Mouse (Mus musculus) kidney, postnatal 10 days (tissue): ENCODE measurements at regions not wholly inside any gene's neighbourhood (a gene's known extent, or its start where the extent isn't known, plus 50 kb on each side); places are given as distances from the start of the nearest gene placed in this dataset.

Source experiments
- DNase-seq: peaks from one replicate; pipeline ENCODE4 v3.0.0; 2021; ENCODE audit warnings: mixed read lengths

DNA sequence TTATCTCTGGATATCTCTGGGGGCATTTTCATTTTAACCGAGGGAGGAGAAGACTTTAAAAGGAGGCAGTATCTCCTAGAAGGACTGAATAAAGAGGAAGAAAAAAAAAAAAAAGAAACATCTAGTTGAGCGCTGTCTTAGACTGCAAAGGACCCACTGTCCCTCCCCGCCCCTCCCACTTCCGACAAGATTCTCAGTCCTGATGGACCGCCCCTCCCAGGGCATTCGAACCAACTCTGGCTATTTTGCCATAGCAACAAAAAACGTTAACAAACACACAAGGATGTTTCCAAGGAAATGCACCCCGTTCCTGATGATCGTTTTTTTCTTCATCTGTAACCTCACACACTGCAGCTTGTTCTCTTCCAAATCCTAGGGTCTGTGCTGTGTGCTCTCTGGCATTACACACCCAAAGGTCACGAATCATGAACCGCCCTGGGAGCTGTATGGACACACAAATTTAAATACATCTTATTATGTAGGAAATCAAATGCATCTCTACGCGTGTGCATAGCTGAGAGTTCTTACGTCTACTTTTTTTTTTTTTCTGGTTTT, 75.8 kb downstream of the Rnd3 start:
- DNase-seq = no peak

DNA sequence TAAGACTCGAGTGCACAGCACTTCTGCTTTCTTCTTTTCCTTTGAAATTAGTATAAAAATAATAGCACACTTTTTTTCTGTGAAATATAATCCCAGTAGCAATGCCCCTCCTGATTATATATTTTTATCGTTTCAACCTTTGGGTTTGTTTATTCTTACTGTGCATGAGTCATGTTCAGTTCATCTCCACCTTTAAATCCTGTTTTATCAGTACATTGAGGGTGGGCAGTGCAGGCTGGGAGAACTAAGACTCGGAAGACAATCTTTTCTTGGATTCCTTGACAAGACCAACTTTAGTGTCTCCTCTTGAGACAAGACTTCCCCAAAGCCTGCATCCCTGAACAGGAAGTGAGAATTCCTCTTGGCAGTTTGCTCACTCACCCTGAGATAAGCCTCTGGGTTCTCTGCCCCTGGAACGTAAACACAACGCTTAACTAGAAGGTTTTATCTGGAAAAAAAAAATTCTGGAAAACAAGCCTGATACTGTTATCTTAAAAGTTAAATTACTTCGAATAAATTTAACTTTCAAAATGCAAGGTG, 76.5 kb downstream of the Rnd3 start:
- DNase-seq = no peak

DNA sequence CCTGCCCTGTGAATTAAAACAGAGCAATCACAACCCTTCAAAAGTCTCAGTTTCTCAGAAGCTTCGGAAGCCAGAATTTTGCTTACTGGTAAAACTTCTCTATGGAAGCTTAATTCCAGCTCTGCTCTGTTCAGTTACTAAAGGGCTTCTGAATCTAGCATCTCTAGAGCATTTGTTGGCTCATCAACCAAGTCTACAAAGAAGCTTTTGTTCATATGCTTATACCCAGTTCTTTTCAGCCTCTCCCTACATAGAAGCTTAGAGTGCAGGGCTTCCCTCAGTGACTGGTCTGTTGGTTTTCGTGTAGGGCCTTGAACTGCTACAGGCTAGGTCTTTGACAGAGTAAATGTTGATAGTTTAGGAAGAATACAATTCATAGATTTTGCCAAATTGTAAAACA, 78.0 kb downstream of the Rnd3 start:
- no peak for DNase-seq

DNA sequence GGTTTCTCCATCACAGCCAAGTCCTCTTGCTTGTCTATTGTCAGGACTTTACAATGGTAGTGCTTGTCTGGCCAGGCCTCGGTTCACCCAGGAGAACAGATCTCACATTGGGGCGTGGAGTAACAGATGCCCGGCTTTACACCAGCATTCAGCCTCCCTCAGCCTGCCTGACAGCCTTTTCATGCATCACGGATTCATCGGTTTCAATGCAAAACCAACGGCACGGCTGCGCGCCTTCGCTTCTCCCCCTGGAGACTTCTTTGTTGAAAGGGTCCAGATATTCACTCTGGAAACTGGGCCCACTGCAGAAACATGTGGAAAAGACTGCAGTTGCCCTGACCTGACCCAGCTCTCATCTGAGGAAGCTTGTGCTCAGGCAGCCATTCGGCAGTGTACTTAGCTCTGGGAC, 82.5 kb downstream of the Rnd3 start:
- no peak for DNase-seq

DNA sequence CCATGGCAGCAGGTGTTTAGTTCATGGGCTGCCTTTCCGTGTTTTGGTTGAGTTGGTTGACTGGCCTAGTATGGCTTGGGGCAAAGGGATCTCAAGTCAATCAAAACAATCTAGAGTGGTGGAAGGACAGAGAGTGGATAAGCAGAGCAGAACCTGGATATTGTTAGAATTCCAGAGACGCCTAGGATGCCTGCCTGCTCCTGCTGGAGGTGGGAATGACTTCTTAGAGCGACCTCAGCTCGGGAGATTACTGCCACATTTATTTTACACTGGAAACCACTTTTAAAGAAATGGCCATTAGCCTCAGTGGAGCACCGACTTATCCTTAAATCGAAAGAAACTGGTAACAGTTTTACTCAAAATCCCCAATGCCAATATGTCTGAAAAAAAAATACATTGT, 83.1 kb downstream of the Rnd3 start:
- no peak for DNase-seq

DNA sequence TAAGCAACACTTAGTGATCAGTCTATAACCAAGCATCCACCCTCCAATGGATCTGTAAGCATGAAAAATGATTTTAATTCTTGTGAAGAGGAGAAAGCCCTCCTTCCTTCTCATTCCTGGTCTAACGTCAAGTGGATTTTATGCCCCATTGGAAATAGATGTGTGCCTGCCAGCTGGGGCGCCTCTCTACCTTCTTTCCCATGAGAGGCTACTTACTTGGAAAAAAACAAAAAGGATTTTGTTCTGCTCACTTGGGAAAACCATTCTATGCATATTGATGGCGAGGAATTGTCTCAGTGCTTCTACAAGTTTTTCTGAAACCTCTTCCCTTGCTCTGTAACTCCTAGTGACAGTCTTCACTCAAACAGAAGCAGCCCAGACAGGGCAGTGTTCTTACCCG, 84.1 kb downstream of the Rnd3 start:
- no peak for DNase-seq

DNA sequence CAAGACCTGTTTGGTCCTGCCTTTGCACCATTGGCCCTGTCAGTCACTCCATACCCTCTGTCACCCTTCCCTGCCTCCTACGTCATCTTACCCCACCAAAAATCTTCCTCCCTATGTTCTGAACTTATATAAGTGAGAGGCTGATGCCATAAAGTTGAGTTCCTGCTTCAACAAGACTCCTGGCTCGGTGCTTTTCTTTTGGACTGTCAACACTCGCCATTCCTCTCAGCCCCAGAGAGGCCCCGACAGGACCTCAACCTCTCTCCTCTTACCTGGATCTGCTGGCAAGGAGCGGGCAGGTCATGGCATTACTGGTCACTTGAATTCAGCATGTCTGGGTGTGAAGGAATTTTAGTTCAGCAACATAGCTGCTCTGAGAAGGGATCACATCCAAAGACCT, 86.9 kb downstream of the Rnd3 start:
- no peak for DNase-seq

DNA sequence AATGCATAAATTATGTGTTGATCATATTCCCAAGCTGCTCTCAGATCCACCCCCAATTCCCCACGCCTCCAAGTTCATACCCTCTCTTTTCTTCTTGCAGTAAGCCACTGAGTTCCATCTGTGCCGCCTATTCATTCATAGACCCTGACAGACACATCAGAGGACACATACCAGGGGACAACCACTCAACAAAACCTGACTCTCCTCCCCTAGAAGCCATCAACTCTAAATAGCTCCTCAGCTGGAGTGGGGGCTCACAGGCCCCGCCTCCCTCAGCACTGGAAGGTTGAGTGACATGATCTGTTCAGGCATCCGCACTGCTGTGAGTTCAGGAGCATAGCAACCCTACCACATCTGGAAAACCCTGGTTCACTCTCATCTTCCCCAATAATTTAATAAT, 90.8 kb downstream of the Rnd3 start:
- DNase-seq = no peak

DNA sequence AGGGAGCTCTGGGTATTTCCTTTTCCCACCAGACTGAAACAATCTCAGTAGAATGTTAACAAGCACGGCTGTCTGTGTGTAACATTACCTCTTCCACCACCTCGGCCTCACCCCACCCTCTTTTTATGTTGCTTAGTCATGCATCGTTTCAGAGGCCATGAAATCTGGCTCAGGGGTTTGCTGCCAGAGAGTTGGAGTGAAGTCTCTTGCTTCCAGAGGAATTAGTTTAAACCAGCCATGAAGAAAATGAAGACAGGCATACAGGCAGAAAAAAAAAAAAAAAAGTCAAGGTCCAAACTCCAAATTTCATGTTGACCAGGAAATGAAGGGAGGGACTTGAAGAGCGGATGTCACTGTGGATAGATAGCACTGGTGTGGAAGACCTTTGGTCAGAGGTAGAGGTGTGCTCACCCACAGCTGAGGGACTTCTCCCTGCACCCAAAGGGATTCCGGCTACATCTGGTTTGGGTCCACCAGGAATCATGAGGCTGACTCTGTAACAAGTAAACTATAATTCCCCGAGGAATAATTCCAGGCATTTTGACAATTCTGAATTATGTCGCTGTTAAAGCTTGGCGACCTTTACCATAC, 92.7 kb downstream of the Rnd3 start:
- DNase-seq = peak; percentile 50

DNA sequence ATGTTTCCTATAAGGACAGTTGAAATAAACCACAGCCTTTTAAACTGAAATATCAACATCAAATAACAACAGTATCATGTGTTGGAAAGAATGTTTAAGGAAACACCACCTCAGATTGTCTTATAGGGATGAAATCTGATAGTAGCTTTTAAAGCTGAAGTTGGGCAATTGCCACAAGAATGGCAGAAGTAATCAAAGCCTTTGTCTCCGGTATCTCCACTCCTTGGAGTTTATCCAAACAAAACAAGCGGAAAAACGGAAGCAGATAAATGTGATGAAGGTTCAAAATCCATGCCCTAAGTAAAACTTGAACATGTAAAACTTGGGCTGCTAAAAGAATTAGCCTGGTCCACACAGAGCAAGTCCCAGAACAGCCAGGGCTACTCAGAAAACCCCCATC, 93.6 kb downstream of the Rnd3 start:
- no peak for DNase-seq

DNA sequence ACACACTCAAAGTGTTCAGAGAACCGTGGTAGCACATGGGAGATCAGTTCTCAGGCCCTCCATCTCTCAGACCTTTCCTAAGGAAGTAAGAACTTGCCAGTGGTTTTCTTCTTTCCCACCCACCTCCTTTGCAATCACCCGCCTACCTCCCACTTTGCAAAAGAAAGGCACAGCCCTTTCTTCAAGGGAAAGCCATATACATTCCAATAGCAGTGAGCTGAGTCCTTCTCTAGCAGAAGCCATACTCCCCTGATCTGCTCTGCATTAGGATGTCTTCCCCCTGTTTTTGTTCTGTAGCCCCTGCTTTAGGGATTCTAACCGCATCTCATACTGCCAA, 99.1 kb downstream of the Rnd3 start:
- DNase-seq = no peak

DNA sequence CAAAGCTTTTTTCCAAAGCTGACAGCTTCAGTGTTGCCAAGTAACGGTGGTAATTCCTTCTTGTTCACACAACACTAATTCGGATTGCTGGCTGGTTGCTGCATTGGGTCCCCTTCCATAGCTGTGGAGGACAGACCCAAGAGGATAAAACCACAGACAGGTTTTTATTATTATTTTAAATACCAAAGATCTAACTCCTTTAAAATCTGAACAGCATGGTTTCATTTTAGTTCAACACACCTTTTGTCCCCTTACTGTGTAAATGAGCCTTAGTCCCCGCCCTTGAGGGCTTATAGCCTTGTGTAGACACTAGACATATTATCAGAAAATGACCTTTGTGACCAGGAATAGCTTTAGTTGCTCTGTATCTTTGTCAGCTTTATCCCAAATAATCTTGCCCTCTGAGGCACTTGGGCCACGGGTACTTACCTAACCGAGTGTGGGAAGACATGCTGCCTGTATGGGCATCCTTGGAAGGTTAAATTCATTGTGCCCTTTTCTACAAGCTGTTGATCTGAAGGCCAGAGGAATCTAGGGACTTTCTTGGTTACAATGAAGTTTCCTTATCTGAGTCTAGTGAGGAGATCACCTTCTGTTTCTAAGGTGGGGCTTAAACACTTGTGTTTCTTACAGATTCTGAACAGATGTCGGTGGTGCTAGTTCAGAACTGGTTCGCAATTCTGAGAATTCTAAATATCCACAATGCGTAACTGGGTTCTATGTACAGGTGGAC, 99.6 kb downstream of the Rnd3 start:
- no peak for DNase-seq

DNA sequence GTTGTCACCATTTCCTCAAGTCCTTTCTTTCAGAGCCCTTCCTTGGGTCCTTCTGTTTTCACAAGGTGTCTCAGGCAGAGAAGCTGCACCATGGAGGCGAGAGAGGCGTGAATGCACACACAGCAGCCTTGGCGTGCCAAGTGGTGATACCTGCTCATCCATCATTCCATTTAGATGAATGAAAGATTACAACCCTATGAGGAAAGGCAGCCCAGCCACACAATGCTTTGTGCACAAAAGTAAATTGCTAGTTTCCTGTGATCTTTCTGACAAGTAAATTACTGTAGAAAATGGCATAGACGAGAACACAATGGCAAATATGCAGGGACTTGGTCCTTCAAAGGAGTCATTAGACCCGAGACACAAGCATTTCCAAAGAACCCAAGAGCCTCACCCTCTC, 101.4 kb downstream of the Rnd3 start:
- no peak for DNase-seq

DNA sequence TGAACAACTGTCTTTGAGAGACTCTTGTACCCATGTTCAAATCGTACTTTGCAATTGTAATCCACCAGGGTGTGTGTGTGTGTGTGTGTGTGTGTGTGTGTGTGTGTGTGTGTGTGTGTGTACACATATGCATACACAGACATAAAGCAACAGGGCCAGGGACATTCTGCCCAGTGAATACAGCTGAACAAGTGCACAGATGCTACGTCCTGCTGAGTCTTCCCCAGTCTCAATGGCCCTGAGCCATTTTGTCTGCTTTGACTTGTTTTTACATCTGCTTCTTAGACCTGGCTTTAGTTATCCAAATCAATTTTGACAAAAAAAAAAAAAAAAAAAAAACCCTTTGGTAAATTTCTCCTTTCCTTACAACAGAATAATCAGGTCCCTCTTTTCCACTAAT, 103.3 kb downstream of the Rnd3 start:
- DNase-seq = no peak

DNA sequence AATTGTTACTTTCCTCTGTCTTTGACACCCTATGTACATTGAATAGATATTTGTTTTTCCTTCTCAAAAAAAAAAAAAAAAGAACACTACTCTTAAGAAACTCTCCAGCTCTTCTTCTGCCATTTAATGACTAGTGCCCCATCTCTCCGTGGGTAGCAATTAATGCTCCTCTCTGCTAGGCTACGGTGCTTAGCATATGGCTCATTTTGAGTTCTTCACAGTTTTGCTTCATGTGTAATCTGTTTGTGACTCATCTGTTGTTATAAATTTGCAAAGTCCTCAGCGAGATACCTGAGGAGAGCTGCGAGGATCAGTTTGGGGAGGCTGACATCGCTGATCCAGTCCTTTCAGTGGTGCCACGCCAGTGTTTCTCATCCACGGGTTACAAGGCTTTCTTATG, 107.8 kb downstream of the Rnd3 start:
- no peak for DNase-seq

DNA sequence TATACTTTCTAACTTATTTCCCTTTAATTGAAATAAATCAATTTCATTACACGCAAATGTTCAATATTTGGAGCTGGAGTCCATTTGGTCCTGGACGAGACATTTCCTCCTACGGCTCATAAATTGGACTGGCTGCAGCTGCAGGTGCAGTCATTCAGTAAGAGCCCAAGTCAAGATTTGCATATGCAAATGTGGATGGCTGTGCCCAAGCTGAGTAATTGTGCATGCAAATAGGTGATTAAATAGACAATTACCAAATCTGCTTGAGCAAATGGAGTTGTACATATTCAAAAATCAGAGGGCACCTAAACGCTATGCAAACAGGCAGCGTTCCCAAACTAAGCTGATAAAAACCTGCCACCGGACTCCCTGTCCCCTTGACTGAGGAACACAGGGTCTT, 110.2 kb downstream of the Rnd3 start:
- DNase-seq = no peak

DNA sequence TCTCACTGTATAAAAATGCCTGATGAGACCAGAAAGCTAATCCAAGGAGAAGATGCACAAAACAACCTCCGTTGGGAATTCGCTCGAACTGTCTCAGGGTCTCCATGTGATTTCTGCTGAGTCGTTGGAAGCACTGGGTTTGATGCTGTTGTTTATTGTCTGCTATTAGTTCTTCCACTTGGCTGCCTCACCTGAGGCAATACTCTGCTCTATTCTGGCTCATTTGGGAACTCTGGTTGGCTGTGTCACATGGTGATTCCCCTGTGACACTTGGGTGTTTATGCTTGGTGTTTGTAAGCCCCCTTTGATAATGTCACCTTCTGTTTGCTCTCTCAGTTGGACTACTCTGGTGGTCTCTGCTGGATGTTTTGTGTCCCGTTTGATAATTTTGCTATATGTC, 111.9 kb downstream of the Rnd3 start:
- DNase-seq = no peak

DNA sequence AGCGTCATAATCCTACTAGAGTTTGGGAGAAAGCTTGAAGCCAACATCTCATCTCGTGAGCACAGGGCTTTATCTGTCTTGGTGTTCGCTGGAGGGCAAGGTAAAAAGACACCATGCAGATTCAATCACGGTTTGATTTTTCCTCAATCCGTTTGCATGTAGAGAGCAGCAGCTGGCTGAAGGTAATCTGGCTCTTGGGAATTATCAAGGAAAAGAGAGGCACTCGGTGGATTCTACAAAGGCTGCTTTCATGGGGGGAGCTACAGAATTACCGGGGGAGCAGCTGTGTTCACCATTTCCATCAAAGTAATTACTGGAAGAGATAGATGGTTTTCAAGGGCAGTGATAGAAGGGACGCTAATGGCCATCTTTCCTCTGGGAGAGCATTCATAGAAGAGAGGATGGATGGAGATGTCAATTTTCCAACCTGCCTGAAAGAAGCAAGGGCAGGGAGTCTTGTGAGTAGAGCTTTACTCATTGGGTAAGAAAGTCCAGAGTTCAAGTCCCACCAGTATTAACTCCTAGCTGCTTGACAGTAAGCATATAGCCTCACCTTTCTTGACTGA, 112.6 kb downstream of the Rnd3 start:
- no peak for DNase-seq

DNA sequence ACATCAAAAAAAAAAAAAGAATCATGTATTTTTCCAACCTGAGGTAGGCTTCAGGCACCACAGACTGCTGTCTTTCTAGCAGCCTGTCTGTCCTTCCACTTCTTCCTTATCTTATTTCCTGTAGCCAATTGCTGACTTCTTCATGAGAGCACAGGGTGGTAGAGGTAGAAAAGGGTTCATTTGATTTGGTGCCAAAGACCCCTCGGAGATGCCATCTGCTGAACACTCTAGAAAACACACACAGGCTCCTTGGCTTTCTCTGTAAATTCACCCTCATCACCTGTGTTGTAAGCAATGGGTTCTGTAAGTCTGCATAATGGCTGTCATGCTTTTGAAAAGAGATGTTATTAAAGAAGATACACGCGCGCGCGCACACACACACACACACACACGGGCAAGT, 115.0 kb downstream of the Rnd3 start:
- DNase-seq = no peak

DNA sequence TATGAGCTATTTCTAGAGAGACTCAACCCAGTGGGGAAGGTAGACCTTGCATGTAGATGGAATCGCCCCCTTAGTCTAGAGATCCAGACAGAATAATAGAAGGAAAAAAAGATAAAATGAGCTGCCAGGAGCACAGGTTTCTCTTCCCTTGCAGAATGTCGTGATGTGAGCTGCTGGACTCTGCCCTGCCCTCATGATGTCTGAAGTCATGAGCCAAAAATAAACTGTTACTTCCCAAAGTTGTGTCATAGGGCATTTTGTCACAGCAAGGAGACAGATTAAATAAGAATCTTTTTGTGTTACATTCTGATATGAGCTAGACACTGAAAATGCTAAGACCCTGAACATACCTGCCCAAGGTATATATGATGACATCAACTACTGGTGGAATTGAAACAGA, 126.4 kb downstream of the Rnd3 start:
- DNase-seq = no peak

DNA sequence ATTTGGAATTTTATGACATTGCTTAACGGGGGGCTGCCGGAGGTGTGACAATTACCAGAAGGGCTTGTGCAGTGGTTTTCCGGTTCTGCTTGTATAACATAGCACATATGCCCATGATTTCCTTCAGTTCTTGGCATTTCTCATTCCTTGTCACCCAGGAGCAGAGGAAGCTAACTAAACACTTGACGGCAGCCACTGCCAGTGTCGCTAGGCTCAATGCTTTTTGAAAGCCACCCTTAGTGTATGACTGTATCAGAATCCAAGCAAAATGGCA, 132.8 kb downstream of the Rnd3 start:
- no peak for DNase-seq

DNA sequence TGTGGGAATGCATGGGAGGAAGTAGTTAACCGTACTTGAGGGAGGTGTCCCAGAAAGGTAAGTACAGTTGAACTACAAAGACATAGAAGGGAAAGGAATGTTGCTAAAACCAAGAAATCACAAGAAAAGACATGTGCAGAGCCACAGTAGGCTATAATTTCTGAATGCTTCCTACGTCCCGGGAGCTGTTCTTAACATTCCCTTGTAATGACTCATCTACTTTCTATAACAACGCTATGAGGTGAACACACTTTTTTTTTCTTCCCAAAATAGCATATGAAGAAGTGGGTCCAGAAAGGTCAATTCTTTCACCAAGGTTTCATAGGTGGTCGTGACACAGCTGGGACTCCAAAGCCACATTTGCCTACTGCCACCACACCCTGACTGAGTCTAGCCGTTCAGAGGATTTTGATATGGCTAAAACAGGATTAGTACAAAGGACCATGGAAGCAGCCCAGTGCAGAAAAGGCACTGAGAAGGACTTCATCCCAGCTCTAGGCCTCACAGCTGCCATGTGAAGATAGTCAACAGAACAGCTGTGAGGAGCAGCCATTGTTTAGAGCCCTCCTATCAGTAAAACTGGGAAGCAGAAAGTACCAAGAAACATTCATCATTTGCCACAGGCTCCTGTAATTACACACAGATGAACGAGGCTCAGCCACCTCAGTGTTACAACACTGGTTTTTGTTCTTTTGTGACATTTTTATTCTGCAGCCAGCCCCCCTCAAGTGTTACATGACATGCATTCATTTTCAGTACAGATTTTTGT, 133.4 kb downstream of the Rnd3 start:
- DNase-seq = no peak

DNA sequence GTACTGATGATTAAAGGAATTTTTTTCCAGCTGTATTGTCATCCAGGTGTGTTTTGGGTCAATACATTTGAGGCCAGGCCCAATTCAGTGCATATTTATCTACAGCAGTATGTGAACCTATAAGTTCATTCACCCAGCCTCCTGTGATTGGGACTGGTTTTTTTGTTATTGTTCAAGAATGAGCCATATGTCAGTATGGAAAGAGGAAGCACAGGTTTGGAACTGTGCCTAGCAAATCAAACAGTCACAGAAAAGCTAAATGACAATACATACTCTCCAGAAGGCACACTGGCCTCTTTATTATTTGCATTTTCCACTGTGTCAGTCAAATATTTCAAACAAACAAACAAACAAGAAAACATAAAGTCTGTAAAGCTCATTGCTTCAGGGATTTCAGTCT, 134.7 kb downstream of the Rnd3 start:
- DNase-seq = no peak

DNA sequence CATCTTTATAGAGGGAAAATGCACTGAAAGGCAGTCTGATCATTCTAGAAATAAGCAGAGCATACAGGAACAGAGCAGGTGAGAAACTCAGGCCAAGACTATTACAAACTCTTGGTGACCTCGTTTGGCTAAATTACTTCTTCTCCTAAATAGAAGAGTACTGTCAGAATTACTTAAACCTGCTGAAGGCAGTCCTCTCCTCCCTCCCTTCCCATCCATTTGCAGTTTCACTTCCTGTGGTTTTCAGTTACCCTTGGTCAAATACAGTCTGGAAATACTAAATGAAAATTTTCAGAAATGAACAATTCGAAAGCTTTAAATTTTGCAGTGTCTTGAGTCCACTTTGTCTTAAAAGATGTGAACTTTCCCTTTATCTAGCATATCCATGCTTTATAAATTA, 135.8 kb downstream of the Rnd3 start:
- no peak for DNase-seq
